Mouse (Mus musculus): ENCODE data around the gene Frem2.

- TF ChIP-seq CTCF (IDR thresholded peaks at IDR 0.05), result no peak
- no peak; the same call in 1 of the 2 replicates for TF ChIP-seq POLR2A (IDR thresholded peaks at IDR 0.05; ENCODE audit: insufficient read depth, low read depth, low read length)
Observed at GRCm38 (mm10) chr3:53656878-53657561, at the start of gene Frem2.
